Comparison of ENCODE assay signal across 11 mouse cellular contexts in genomic region chr2:131042988-131043387, GRCm38 (mm10). TPM values are rescaled to one million over a fixed set of nuclear protein-coding genes. Genes with fewer than 3 reads are reported as not detected.
DNase-seq lines count a peak whose midpoint lies in the region; ATAC-seq and TF ChIP-seq lines count a peak whose summit lies in the region.
"Had no signal": no experiment of that assay in that cellular context is flagged by ENCODE, and none has a peak within 500 bp of the region (broad histone marks: within the 10 kb centered on the region; RNA-seq: fewer than 3 reads in every experiment).

TSS of gene Gfra4 (minus strand) at chr2:131043088.

- H3K27me3 ChIP-seq in forebrain, embryonic 15.5 days: peaks cover 12% of the 10 kb centered on the region
- H3K27me3 ChIP-seq in forebrain, embryonic 11.5 days (ENCODE audit: control insufficient read depth, insufficient read depth, low read length): peaks cover 36% of the 10 kb centered on the region
- peaks cover 38% of the 10 kb centered on the region for H3K27me3 ChIP-seq in lung, embryonic 14.5 days (ENCODE audit: insufficient read depth, low read length)
- peaks cover 19% of the 10 kb centered on the region; the same call in 1 of the 2 replicates for H3K27me3 ChIP-seq in neural tube, embryonic 14.5 days (ENCODE audit: control insufficient read depth, insufficient read depth, low read length)

- no peaks in the 10 kb centered on the region for H3K36me3 ChIP-seq in forebrain, embryonic 15.5 days
- H3K36me3 ChIP-seq in forebrain, embryonic 11.5 days (ENCODE audit: control insufficient read depth, insufficient read depth, low read length): no peaks in the 10 kb centered on the region
- H3K36me3 ChIP-seq in lung, embryonic 14.5 days (ENCODE audit: insufficient read depth): no peaks in the 10 kb centered on the region
- H3K36me3 ChIP-seq in neural tube, embryonic 14.5 days (ENCODE audit: control insufficient read depth, insufficient read depth, low read length): no peaks in the 10 kb centered on the region

- H3K4me3 ChIP-seq in forebrain, embryonic 15.5 days: peak within 1 kb of the TSS; percentile 68
- H3K4me3 ChIP-seq in forebrain, embryonic 11.5 days (ENCODE audit: low read depth, low read length): no peak within 1 kb of the TSS
- 0 out of 2 replicates have a peak within 1 kb of the TSS, but pooled peaks have one; percentile 54 for H3K4me3 ChIP-seq in lung, embryonic 14.5 days (ENCODE audit: low read depth, low read length)
- peak within 1 kb of the TSS; percentile 63; the same call in 1 of the 2 replicates for H3K4me3 ChIP-seq in neural tube, embryonic 14.5 days (ENCODE audit: low read depth, low read length)

- WGBS in forebrain, embryonic 15.5 days: 58% methylated on average over 2 of the region's 2 CpGs
- 76% methylated on average over 2 of the region's 2 CpGs for WGBS in forebrain, embryonic 11.5 days
- WGBS in lung, embryonic 14.5 days: 68% methylated on average over 2 of the region's 2 CpGs
- 63% methylated on average over 2 of the region's 2 CpGs for WGBS in neural tube, embryonic 14.5 days

- peak within 1 kb of the TSS; percentile 73; the same call in 1 of the 2 replicates for H3K9ac ChIP-seq in forebrain, embryonic 15.5 days (replicated peaks)
- no peak within 1 kb of the TSS for H3K9ac ChIP-seq in forebrain, embryonic 11.5 days (ENCODE audit: low read length)
- no peak within 1 kb of the TSS for H3K9ac ChIP-seq in lung, embryonic 14.5 days
- no peak within 1 kb of the TSS for H3K9ac ChIP-seq in neural tube, embryonic 14.5 days (replicated peaks; ENCODE audit: low read depth, low read length)
- H3K9ac ChIP-seq: liver, embryonic 14.5 days had no signal

- no peak within 1 kb of the TSS for H3K27ac ChIP-seq in forebrain, embryonic 15.5 days (replicated peaks)
- no peak within 1 kb of the TSS for H3K27ac ChIP-seq in forebrain, embryonic 11.5 days (ENCODE audit: low read depth, low read length)
- no peak within 1 kb of the TSS for H3K27ac ChIP-seq in lung, embryonic 14.5 days (ENCODE audit: low read depth)
- no peak within 1 kb of the TSS for H3K27ac ChIP-seq in neural tube, embryonic 14.5 days (ENCODE audit: low read depth, low read length)
- H3K27ac ChIP-seq: liver, embryonic 14.5 days had no signal

- H3K9me3 ChIP-seq in forebrain, embryonic 15.5 days: no peaks in the 10 kb centered on the region
- no peaks in the 10 kb centered on the region for H3K9me3 ChIP-seq in forebrain, embryonic 11.5 days (ENCODE audit: control insufficient read depth, low read length)
- H3K9me3 ChIP-seq in lung, embryonic 14.5 days (ENCODE audit: low read depth, low read length): no peaks in the 10 kb centered on the region
- no peaks in the 10 kb centered on the region for H3K9me3 ChIP-seq in neural tube, embryonic 14.5 days (ENCODE audit: control insufficient read depth, low read length)

- no peak for ATAC-seq in forebrain, embryonic 15.5 days (replicated peaks)
- no peak for ATAC-seq in forebrain, embryonic 11.5 days (replicated peaks; ENCODE audit: low FRiP score)
- no peak for ATAC-seq in lung, embryonic 14.5 days (ENCODE audit: insufficient read depth)
- no peak for ATAC-seq in neural tube, embryonic 14.5 days (ENCODE audit: low read depth)
- ATAC-seq in cerebellum, adult (ENCODE audit: insufficient number of reproducible peaks, low FRiP score, low TSS enrichment): no peak

- H3K4me2 ChIP-seq in forebrain, embryonic 15.5 days (replicated peaks): peak within 1 kb of the TSS; percentile 85
- H3K4me2 ChIP-seq in forebrain, embryonic 11.5 days (ENCODE audit: low read depth, low read length, severe bottlenecking): no peak within 1 kb of the TSS
- H3K4me2 ChIP-seq in lung, embryonic 14.5 days: no peak within 1 kb of the TSS
- peak within 1 kb of the TSS; percentile 78 for H3K4me2 ChIP-seq in neural tube, embryonic 14.5 days (ENCODE audit: low read depth, low read length)

- DNase-seq in forebrain, embryonic 11.5 days (ENCODE audit: low spot score): no peak
- DNase-seq in lung, embryonic 14.5 days: no peak
- DNase-seq in lung, postnatal 25 days (ENCODE audit: low spot score): no peak
- no peak for DNase-seq in layer of hippocampus, postnatal 14 days (ENCODE audit: low spot score in 2 of 2)
- DNase-seq in frontal cortex, postnatal 14 days (ENCODE audit: low spot score in 2 of 2): no peak
- DNase-seq: B cell, adult 2 months; thymus, postnatal 36 days had no signal

- no peak for TF ChIP-seq CTCF in lung, embryonic 14.5 days (IDR thresholded peaks at IDR 0.05; ENCODE audit: low read depth)

- peaks cover 19% of the 10 kb centered on the region for H3K4me1 ChIP-seq in forebrain, embryonic 15.5 days
- H3K4me1 ChIP-seq in forebrain, embryonic 11.5 days (replicated peaks; ENCODE audit: control insufficient read depth, insufficient read depth, low read length): 0 out of 2 replicates have a peak, but pooled peaks cover 6% of the 10 kb centered on the region
- peaks cover 10% of the 10 kb centered on the region; the same call in 1 of the 2 replicates for H3K4me1 ChIP-seq in lung, embryonic 14.5 days (ENCODE audit: insufficient read depth)
- no peaks in the 10 kb centered on the region for H3K4me1 ChIP-seq in neural tube, embryonic 14.5 days (ENCODE audit: control insufficient read depth, insufficient read depth, low read length)

RNA-seq across cellular contexts. Expression of gene Gfra4, which starts in this region (rescaled TPM):
- 30.0 and 30.9 TPM in 2 replicates for polyA plus RNA-seq in forebrain, embryonic 15.5 days (2015; fragmentation: Nextera tagmentation; extraction: Ambion mirVana)
- polyA plus RNA-seq in forebrain, embryonic 11.5 days (2014; fragmentation: Nextera tagmentation; extraction: Ambion mirVana): 3.4 and 4.0 TPM in 2 replicates
- polyA plus RNA-seq in lung, embryonic 14.5 days (2014; fragmentation: Nextera tagmentation; extraction: Ambion mirVana): 13.5 and 16.3 TPM in 2 replicates
- total RNA-seq in layer of hippocampus, postnatal 14 days (2021): 10 to 100 TPM; 52.8 to 56.6 TPM
- 49.4 and 63.7 TPM in 2 replicates for polyA plus RNA-seq in neural tube, embryonic 14.5 days (2014; fragmentation: Nextera tagmentation; extraction: Ambion mirVana)

Comparison
In these comparisons a context has a peak if more than half of its experiments do, and no peak if none do; other contexts are left out.
1. H3K4me2 ChIP-seq: peak in forebrain, embryonic 15.5 days (single experiment) and neural tube, embryonic 14.5 days (single experiment); none in forebrain, embryonic 11.5 days (single experiment) and lung, embryonic 14.5 days (single experiment).